Mouse (Mus musculus) bone marrow macrophage, adult 2 months (primary cell): ENCODE results near the gene Ctbs.

ENCODE experiments used
- CTCF ChIP-seq: IDR thresholded peaks from 2 replicates; pipeline ENCODE4 v1.5.1; 2012; ENCODE audit warnings: low read depth, mild to moderate bottlenecking, low read length, moderate library complexity
- POLR2A ChIP-seq: IDR thresholded peaks from 2 replicates; pipeline ENCODE4 v1.6.1; 2012; ENCODE audit warnings: mild to moderate bottlenecking, low read depth, low read length, borderline replicate concordance

GRCm38 (mm10) chr3:146494941-146495340, 45.3 kb downstream of the Ctbs start:
- TF ChIP-seq POLR2A, result no peak
- no peak for TF ChIP-seq CTCF
